Mouse (Mus musculus) spleen, postnatal 4 days (tissue): ENCODE measurements around the gene Btbd35f25.
"Not testable (repeated sequence)": the region's sequence is repeated elsewhere in the genome, so short reads cannot be mapped to it uniquely, and the experiment has no call there.

Source experiments
- DNase-seq, 2 experiments: peaks; one replicate each; pipeline ENCODE4 v3.0.0; 2022; ENCODE audit warnings: low spot score in 2 of 2

The Btbd35f25 gene

GRCm38 (mm10) chrX:31717056-31717455 lies at the start of gene Btbd35f25:
TSS of gene Btbd35f25 (minus strand) at chrX:31717156.
- DNase-seq = not testable (repeated sequence)

DNA sequence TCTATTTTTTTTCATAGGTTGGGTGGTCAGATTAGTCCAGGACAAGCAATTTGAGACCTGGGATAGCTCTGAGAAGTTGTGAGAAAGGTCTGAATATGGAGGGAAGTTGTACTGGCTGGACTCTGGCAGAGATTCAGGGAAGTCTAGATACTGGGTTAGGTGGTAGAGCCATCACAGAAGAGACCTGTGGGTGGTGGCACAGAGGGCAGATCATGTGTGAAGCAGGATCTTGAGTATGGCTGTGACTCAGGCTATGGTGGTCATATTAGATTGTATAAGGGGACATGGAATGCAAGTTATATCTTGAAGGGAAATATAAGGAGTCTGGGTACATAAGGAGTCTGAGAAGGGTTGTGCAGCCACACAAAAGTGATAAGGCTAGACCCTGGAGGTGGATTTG lies 49.3 kb upstream of the Btbd35f25 start:
- no peak for DNase-seq

- DNase-seq = peak in 1 of 2 experiments; percentile 49
Measured at GRCm38 (mm10) chrX:31764001-31764400, 47.0 kb upstream of the Btbd35f25 start.

GRCm38 (mm10) chrX:31745079-31745478 lies 28.1 kb upstream of the Btbd35f25 start:
- DNase-seq = peak in 1 of 2 experiments; percentile 57

GRCm38 (mm10) chrX:31736958-31737357 lies 20.0 kb upstream of the Btbd35f25 start:
- DNase-seq = no peak
